Mouse (Mus musculus) lung, postnatal 14 days (tissue): ENCODE data around the gene Zfp772.
"Not testable (repeated sequence)": the region's sequence is repeated elsewhere in the genome, so short reads cannot be mapped to it uniquely, and the experiment has no call there.

Source experiments
- DNase-seq: peaks from one replicate; pipeline ENCODE4 v3.0.0; 2021

Zfp772 gene

GRCm38 (mm10) chr7:7209313-7210151 lies at the start of gene Zfp772:
TSS of gene Zfp772 (minus strand) at chr7:7209998.
- peak; percentile 45 for DNase-seq

DNA sequence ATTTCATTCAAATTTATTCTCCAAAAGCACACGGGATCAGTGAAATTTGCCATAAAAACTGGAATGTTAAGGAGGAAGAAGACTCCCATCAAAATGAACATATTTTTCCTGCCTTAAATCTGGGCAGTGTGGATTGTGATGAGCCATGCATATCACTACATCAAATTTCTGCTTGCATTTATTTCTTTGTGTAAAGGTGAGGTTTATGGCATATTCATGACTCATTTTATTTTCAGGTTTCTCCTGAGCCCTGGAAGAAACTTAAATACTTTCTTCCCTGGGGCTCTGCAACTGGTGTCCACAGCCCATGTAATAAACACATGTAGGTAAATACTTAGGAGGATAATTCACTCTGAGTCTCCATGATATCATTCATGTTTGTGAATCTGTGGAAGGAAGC lies 37.4 kb upstream of the Zfp772 start, which contains the start of gene Vmn2r29:
Gene Vmn2r29, minus strand, starts transcription at position 101 of the 400 bp plus-strand sequence.
- not testable (repeated sequence) for DNase-seq

- DNase-seq, result peak; percentile 70
These were observed 21.4 kb downstream of the Zfp772 start for GRCm38 (mm10) chr7:7188191-7188942.

- no peak for DNase-seq
These were observed 22.2 kb downstream of the Zfp772 start for GRCm38 (mm10) chr7:7187417-7188190.

- DNase-seq, result no peak
These were observed 23.9 kb downstream of the Zfp772 start for GRCm38 (mm10) chr7:7185897-7186296.

DNA sequence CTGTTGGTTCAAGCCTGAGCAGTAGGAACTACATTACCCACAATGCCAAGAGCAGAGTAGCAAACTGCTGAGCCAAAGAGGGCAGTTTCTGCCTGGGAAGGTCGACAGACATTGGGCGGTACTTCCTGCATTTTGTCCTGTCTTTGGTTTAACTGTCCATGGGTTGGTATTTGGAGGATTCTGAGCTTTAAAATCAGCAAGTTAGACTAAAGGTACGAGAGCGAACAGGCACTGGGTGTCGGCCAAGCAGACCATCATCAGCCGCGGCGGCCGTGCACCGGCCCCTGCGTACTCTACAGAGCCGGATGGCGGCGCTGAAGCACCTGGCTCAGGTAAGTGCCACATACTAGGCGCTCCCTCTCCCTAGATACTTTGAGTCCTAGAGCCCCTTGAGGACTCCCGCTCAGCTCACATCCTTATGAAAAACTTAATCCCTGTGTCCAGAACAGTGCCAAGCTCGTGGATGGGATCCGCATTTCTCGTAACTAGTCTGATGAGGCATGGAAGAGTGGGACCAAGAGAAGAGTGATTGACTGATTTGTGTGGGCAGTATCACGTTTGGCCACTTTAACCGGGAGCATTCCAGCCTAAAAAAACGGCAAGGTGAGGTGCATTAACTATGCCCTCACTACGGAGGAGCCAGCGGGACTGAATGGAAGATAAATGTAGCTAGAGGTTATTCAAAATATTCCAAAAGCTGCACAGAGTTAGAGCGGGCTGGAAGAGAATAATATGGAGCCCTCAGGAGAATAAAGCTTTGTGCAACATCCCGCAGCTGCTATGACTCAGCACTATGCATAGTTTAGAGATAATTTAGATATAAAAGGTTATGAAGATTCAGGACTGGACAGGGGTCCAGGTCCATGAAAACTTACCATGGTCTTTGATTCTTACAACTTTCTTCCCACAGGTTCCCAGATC lies 38.3 kb downstream of the Zfp772 start, which contains the start of gene Zfp418:
Gene Zfp418, plus strand, starts transcription at position 104 of the 921 bp plus-strand sequence.
- DNase-seq, result peak; percentile 58
